Mouse (Mus musculus) megakaryocyte, embryonic 14.5 days (primary cell): ENCODE data around the gene Ubtf.

Source experiments
- FLI1 ChIP-seq: IDR thresholded peaks from 2 replicates; pipeline ENCODE4 v1.6.1; 2012; ENCODE audit warnings: low read length, inconsistent platforms, mixed read lengths
- GATA1 ChIP-seq: IDR thresholded peaks from 3 replicates; pipeline ENCODE4 v1.6.1; 2012; ENCODE audit warnings: mixed read lengths, low read length, inconsistent platforms, borderline replicate concordance

GRCm38 (mm10) chr11:102327250-102327649 is 7.7 kb upstream of the Ubtf start:
- TF ChIP-seq FLI1 (no peak), GATA1 (no peak)
